Mouse (Mus musculus) hematopoietic stem cell, adult 5-6 weeks (primary cell): ENCODE data around the gene AA986860. TPM values are rescaled to one million over a fixed set of nuclear protein-coding genes. Genes with fewer than 3 reads are reported as not detected.

Source experiments
- ATAC-seq, 2 experiments: fragments of 125-278 bp in 1 of 2; replicated peaks in 1 of 2; 2 replicates each; pipeline ENCODE4 v1.8.0; 2016 to 2017; ENCODE audit warnings: inconsistent platforms in 2 of 2, mild to moderate bottlenecking in 2 of 2, moderate number of reproducible peaks in 2 of 2, low read depth in 1 of 2, moderate TSS enrichment in 1 of 2; ENCODE audit not compliant: low FRiP score in 2 of 2, poor library complexity in 2 of 2, severe bottlenecking in 2 of 2, insufficient read depth in 1 of 2, low TSS enrichment in 1 of 2
- total RNA-seq: library from RNA; stranded (forward); fragments of 172-1452, 232-1000 nt; gene quantifications from 2 replicates; pipeline ENCODE4 v1.2.3, GENCODE M21; 2017

The AA986860 gene
- total RNA-seq, 1 experiment from 2014 or later, result 0.30 TPM

DNA sequence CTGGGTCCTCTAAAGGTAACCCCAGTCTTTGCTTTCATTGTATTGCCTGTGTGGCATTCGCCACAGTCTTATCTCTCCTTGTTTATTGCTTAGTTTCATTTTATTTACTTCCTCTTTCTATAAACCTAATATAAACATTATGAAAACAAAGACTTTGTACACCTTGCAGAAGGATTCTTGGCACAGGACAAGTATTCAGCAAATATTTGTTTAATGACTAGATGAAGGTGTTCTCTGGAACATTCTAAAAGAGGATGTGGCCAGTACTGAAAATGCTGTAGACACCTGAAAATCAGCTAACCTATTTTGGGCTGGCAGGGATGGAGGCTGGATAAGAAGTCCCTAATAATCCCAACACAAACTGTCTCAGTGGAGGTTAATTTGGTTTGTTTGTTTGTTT is 29.8 kb downstream of the AA986860 start:
- no peak for ATAC-seq

DNA sequence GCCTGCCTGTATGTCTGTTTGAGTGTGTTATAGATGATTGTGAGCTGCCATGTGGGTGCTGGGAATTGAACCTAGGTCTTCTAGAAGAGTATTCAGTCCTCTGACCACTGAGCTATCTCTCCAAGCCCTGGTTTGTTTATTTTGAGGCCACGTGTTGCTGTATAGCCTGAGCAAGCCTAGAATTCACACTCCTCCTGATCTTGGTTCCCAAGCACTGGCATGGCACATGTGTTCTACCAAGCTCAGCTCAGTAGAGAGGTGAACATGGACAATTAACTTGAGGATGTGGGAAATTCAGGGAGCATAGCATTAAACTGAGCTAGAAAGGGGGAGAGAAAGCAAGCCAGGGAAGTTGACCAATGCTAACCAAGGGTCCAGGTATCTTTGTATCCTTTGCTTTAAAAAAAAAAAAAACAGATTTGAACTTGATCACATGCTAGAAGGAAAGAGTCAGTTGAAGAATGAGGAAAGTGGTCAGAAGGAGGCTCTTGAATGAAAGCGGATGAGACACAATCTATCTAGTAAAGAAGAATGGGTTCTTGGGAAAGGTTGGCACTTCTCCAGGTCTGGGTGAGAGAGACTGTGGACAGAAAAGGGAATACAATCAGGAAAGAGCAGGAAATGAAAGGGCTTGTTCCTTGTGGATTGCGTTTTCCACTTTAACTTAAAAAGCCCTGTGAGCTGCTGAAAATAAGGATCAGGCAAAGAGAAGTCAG is 30.4 kb downstream of the AA986860 start:
- no peak for ATAC-seq

DNA sequence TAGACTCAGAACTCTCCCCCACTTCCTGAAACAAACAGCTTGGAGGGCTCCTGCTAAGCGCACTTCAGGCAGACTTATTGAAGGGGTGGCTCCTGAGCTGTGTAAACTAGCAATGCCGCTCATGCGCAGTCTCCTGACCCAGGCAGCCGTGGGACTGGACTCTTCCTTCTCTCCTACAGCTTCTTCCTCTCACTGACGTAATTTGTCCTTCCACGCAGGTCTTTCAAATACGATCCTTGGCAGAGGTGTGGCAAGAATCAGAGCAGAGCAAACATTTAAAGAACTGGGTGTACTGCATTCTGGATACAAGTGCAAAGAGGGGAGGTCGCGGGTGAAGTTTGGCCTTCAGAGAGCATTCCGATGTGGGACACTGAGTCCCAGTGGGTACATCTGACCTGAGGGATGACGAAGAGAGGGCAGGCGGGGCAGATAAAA is 32.3 kb downstream of the AA986860 start:
- ATAC-seq, result peak; percentile 51 to 80; a peak in 3 of 4 replicates

DNA sequence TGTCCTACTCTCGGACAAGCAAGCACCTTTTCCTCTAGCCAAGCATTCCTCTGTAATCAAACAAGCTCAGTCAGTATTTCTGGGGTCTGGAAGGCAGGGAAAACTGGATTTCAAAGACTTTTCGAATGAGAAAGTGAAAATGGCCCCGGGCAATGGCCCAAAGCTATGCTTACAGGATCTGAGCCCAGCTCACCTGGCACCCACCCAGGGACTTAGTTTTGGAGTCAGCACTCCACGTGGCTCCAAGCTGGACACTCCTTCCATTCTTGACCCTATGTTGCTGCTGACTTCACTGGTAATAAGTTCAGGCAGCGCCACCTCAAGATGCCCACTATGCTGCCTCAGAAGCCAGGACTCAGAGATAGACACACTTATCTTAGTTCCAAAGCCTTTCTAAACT is 35.3 kb downstream of the AA986860 start:
- ATAC-seq, result no peak

DNA sequence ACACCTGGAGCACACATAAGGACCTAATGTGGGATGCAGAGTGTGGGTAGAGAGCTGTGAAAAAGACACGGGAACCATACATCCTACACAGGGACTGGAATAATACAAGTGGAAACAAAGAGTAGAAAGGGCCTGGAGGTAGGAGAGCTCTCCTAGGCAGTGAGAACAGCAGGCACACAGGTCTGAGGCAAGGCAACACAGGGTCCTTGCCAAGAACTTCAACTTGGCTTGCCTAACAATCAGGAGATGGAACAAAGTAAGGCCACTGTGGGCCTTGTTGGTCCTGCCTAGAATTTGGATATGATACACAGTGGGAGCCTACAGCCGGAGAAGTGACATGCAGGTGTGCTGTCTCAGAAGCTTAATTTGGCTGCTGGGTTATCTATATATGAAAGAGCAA is 38.1 kb downstream of the AA986860 start:
- ATAC-seq, result no peak

DNA sequence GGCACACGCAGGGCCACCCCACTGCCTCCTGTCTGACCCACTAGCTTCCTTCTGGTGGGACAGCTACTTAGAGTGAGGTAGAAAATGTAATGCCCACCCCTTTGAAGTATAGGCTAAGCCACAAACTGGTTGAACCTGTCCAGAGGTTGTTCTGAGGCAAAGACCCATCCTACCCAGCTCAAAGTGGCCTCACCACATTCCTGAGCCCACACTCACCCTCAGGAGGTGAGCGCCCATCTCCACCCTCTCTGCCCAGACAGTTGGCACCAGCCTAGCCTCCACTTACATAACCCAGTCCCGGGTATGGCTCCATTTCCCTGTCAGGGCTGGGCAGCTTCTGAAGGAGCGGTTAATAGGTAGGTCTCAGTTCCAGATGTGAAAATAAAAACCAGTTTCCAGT is 38.7 kb downstream of the AA986860 start:
- ATAC-seq, result no peak

DNA sequence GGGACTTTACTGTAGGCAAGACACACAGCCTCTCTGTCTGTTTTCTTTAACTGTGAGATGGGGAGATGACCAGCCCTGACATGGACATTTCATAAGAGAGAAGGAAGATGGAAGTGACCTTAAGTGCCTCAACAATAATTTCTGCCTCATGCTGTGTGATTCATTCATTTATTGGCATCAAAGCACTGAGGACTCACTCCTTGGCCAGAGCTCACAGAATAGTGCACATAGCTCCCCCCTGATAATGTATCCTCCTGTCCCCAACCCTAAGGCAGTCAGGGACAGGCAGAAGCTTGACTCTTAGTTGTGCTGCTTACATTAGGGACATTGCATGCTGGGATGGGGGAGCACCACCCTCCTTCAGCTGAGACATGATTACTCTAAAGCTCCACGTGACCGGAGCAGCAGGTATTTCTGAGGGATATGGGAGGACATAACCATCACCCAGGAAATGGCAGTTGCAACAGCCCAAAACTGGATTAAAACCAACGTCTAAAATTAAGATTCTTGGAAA is 39.3 kb downstream of the AA986860 start:
- no peak for ATAC-seq

DNA sequence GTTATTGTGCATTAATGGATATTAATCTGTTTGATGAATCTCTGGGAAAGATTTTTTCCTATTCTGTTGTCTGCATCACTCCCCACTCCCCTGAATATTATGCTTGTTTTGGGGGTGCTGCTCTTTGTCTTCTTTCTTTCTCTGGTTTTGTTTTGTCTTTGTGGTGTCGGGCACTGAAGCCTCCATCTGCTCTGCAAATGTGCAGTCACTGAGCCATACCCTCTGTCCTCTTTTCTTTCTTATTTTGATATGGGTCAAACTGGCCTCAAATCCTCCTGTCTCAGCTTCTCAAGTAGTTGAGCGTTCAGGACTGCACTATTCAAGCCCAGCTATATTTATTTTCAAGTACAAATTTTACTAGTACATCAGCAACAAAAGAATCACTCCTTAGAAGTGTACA is 43.5 kb downstream of the AA986860 start:
- ATAC-seq, result no peak

DNA sequence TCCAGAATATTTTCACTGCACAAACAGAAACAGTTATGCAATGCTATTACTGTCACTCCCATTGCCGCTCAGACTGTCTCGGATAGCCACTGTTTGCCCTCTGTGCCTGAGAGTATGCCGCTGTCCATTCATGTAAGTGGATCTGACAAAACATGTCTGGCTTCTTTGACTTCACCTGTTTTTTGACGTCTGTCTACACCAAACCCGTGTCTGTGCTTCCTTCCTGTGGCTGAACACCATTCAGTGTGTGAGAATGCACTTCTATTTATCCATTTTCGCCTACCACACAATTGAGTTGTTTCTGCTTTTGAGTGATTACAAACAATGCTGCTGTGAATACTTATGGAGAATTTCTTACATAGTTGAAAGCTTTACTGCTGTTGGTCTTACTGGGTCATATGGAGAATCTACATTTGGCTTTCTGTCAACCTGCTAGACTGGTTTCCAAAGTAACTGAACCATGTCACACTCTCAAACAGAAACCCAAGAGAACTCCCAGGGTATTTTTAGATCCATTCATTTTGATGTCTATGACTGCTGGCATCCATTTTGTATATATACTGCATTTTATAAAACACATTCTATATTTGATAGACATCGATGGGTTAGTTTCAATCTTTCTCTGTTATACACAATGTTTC is 44.0 kb downstream of the AA986860 start:
- ATAC-seq, result no peak

DNA sequence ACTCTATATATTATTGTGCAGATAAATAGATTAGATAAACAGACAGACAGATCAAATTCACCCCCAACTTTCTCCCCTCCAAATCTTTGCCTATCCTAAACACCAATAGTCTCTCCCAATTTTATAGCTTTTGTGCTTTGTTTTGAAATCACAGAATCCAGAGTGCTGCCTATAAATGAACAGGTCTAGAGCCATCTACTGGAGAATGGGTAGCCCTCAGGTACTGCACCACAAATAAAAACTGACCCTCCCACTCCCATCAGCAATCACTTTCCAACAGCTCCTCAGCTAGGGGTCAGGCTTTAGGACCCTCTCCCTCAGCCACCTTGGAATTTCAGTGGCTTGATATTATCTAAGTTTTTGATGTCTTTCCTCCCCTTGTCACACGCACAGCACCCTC is 44.9 kb downstream of the AA986860 start:
- peak in 1 of 2 experiments; percentile 60; a peak in 2 of 4 replicates for ATAC-seq

DNA sequence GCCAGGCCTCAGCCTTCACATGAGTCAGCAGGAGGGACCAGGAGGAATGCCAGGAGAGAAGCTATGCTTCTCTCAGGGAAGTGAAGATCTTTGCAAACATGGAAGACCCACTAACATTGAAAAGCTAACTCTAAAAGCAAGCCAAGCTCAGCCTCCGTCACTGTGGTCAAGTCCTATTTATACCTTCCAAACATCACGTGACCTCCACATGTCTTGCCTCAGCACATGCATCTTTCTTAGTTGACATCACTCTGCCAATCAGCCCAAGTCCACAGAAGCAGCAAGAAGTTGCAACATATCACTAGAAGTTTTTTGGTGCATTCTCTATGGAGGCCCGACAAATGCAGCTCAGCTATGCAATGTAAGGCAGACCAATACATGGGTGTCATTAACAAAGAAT is 48.1 kb downstream of the AA986860 start:
- no peak for ATAC-seq

DNA sequence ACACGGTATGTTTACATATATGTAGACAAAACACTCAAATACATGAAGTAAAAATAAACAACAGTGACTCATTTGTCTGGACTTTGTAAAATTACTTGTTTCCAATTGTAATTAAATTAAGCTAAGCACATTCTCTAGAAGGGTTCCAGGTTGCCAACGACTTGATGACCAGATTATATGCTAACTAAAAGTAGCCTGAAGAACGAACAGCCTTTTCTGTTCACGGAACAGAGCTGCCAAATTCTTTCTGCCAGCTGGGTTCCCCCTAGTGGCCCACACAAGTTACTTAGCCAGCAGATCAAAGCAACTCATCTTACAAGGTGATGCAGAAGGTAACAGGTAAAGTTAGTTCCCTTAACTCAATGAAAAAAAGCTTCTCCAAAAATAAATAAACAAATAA is 52.3 kb downstream of the AA986860 start:
- ATAC-seq, result no peak

DNA sequence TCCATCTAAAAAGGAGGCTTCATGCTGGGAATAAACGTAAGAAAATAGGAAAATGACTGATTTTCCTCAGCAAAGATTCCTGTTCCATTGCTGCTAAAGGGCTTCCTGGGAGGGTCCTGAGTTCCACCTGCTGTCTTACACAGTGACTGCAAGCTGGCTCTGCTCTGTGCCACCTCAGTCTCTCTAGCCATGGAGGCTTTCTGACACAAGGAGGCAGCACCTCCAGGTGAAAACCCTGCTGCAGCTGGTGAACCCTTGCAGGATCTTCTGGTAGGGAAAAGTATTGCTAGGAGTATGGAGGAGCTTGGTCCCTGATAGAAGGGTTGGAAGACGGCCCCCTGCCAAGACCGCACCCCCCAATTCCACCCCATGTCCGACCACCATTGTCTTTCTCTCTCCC is 55.2 kb downstream of the AA986860 start:
- peak; percentile 42 to 58 for ATAC-seq

DNA sequence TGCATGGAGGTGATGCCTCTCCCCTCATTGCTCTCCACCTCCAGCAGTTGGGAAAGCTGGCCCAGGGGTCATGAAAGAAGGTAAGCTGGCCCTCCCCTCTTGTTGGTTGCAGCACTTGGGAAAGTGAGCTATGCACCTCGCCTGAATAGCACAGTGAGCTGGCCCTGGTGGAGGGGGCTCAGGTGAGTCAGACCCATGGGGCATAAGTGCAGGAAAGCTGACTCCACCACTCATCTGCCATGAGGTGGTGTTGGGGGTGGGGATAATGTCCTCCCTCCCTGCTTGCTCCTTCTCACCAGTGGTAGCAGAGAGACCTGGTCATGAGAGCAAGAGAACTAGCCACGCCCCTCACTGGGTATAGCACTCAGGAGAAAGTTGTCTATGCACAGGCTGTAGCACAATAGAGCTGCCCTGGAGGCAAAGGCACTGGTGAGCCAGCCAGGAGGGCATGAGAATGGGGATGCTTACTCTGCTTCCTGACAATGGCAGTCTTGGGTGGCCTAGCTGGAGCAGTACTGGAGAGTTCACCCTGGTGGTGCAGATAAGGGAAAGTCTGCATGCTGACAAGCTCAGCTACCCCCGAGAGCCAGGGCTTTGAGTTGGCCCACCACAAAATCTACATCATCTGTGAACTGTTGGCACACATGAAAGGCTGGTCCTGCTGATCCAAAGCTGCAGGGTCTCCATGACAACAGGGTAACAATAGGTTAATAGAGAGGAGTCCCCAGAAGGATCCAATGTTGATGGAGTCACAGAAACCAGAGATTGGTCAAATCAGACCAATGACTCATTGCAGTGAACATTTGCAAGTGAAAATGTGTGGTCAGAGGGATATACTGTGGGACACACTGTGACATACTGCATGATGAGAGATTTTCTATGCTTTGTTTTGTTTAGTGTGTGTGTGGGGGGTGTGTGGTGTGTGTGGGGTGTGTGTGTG is 58.0 kb downstream of the AA986860 start:
- ATAC-seq, result no peak
